Mouse (Mus musculus) lung, embryonic 15.5 days (tissue): ENCODE data around the gene Mxi1. TPM values are rescaled to one million over a fixed set of nuclear protein-coding genes. Genes with fewer than 3 reads are reported as not detected.

ENCODE experiments used
- ATAC-seq: fragments of 200-750 bp; cut with Nextera tagmentation; 2 replicates; pipeline ENCODE4 v1.8.0; 2017; ENCODE audit warnings: moderate number of reproducible peaks, borderline replicate concordance; ENCODE audit not compliant: low FRiP score, low TSS enrichment; ENCODE audit errors: extremely low read depth
- H3K27ac ChIP-seq: fragments of 300-500 bp; sonication (generic); 2 replicates; pipeline ENCODE4 v1.5.1; 2015; ENCODE audit warnings: moderate library complexity, mild to moderate bottlenecking, inconsistent platforms
- H3K27me3 ChIP-seq: fragments of 300-500 bp; sonication (generic); 2 replicates; pipeline ENCODE4 v1.6.1; 2015; ENCODE audit warnings: inconsistent platforms
- H3K36me3 ChIP-seq: fragments of 300-500 bp; sonication (generic); 2 replicates; pipeline ENCODE4 v1.6.1; 2015; ENCODE audit warnings: inconsistent platforms
- H3K4me1 ChIP-seq: fragments of 300-500 bp; sonication (generic); 2 replicates; pipeline ENCODE4 v1.6.1; 2015; ENCODE audit warnings: inconsistent platforms
- H3K4me2 ChIP-seq: fragments of 300-500 bp; sonication (generic); 2 replicates; pipeline ENCODE4 v1.6.1; 2015; ENCODE audit warnings: inconsistent platforms, mild to moderate bottlenecking, moderate library complexity
- H3K4me3 ChIP-seq: fragments of 300-500 bp; sonication (generic); 2 replicates; pipeline ENCODE4 v1.5.1; 2015; ENCODE audit warnings: mild to moderate bottlenecking, inconsistent platforms
- H3K9ac ChIP-seq: fragments of 300-500 bp; sonication (generic); 2 replicates; pipeline ENCODE4 v1.6.1; 2015; ENCODE audit warnings: inconsistent platforms
- H3K9me3 ChIP-seq: fragments of 300-500 bp; sonication (generic); 2 replicates; pipeline ENCODE4 v1.6.1; 2016; ENCODE audit warnings: inconsistent platforms
- WGBS: fragments of 180-500 bp; shearing (Covaris S2); methylation state at CpG from one replicate; pipeline ENCODE4 v1.1.7; 2015; 5-methylcytosine and 5-hydroxymethylcytosine counted together
- polyA plus RNA-seq: library from polyadenylated mRNA; unstranded; fragments of >200 nt; fragmentation: Nextera tagmentation; extraction: Ambion mirVana; gene quantifications from 2 replicates; pipeline ENCODE4 v1.2.1, GENCODE M21; 2015

Gene Mxi1
- polyA plus RNA-seq, 1 experiment from 2014 or later: 38.4 TPM

- ATAC-seq: no peak
- H3K4me1 ChIP-seq: peaks cover 12% of the 10 kb centered on the region
- H3K27me3 ChIP-seq: no peaks in the 10 kb centered on the region
- no peak overlapping the region for H3K9ac ChIP-seq
- no peaks in the 10 kb centered on the region for H3K9me3 ChIP-seq
- no peak overlapping the region for H3K4me2 ChIP-seq
- H3K27ac ChIP-seq: no peak overlapping the region
- no peaks in the 10 kb centered on the region for H3K36me3 ChIP-seq
- H3K4me3 ChIP-seq: no peak overlapping the region
- 65% methylated on average over 19 of the region's 19 CpGs for WGBS
Measured at GRCm38 (mm10) chr19:53278491-53279415, 31.6 kb upstream of the Mxi1 start.

GRCm38 (mm10) chr19:53280254-53280653 is 30.1 kb upstream of the Mxi1 start:
- no peak for ATAC-seq
- H3K36me3 ChIP-seq: no peaks in the 10 kb centered on the region
- H3K27me3 ChIP-seq: no peaks in the 10 kb centered on the region
- no peak overlapping the region for H3K4me2 ChIP-seq
- H3K9ac ChIP-seq: no peak overlapping the region
- H3K9me3 ChIP-seq: no peaks in the 10 kb centered on the region
- peaks cover 21% of the 10 kb centered on the region for H3K4me1 ChIP-seq
- H3K27ac ChIP-seq: no peak overlapping the region
- H3K4me3 ChIP-seq: no peak overlapping the region
- WGBS: 84% methylated on average over 8 of the region's 8 CpGs

GRCm38 (mm10) chr19:53282571-53282970 is 27.7 kb upstream of the Mxi1 start:
- ATAC-seq: no peak
- peaks cover 8% of the 10 kb centered on the region; the same call in 1 of the 2 replicates for H3K4me1 ChIP-seq
- H3K27ac ChIP-seq: no peak overlapping the region
- H3K9ac ChIP-seq: no peak overlapping the region
- WGBS: 65% methylated on average over 10 of the region's 10 CpGs
- H3K4me3 ChIP-seq: no peak overlapping the region
- H3K27me3 ChIP-seq: no peaks in the 10 kb centered on the region
- no peaks in the 10 kb centered on the region for H3K36me3 ChIP-seq
- H3K4me2 ChIP-seq: no peak overlapping the region
- H3K9me3 ChIP-seq: no peaks in the 10 kb centered on the region

GRCm38 (mm10) chr19:53283742-53284141 is 26.6 kb upstream of the Mxi1 start:
- H3K4me1 ChIP-seq: peaks cover 8% of the 10 kb centered on the region; the same call in 1 of the 2 replicates
- ATAC-seq: no peak
- H3K4me3 ChIP-seq: no peak overlapping the region
- no peak overlapping the region for H3K4me2 ChIP-seq
- H3K9me3 ChIP-seq: no peaks in the 10 kb centered on the region
- H3K27ac ChIP-seq: no peak overlapping the region
- WGBS: 78% methylated on average over 7 of the region's 7 CpGs
- no peak overlapping the region for H3K9ac ChIP-seq
- H3K27me3 ChIP-seq: no peaks in the 10 kb centered on the region
- no peaks in the 10 kb centered on the region for H3K36me3 ChIP-seq

DNA sequence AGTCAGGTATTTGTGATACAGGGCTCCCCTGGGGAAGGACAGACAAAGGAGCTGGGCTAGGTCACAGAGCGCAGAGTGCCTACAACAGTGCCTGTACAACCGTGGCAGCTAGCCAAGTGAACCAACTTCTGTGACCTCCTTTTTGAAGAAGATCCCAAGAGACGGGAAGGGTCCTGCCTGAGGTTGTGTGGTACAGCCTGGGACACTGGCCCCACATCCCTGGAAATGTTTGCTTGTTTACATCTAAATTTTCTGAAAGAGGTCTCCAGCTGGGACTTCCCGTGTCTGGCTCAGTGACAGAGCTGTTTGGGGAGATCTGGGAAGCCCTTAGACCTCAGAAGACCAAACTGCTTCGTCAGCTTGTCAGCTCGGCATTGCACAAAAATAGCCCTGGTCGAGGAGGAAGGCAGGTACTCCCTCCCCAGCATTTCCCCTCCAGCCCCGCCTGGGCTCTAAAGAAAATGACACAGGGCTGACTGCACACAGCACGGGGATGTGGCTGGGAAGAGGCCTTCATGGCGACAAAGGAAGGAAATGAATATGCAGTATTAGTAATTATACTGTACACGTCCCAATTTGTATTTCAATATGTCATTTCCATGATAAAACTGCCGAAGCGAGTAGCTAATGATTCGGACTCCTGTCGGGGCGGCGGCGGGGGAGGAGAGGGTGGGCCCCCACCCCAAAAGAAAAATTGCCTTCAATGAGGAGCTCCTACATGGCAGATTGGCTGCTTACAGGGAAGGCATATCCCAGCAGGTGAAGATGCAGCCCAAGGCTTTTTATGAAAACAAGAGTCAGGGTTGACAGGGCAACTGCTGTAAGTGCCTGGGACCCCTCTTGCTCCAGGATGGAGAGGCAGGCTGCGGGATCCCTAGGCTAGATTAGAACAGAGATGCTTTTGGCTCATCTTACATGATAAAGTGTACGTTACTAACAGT is 25.8 kb upstream of the Mxi1 start:
- H3K4me3 ChIP-seq: no peak overlapping the region
- no peaks in the 10 kb centered on the region for H3K27me3 ChIP-seq
- WGBS: 29% methylated on average over 20 of the region's 20 CpGs
- no peak overlapping the region for H3K27ac ChIP-seq
- H3K4me2 ChIP-seq: peak overlapping the region; percentile 21; the same call in 1 of the 2 replicates
- H3K4me1 ChIP-seq: peaks cover 8% of the 10 kb centered on the region; the same call in 1 of the 2 replicates
- H3K9ac ChIP-seq: no peak overlapping the region
- H3K9me3 ChIP-seq: no peaks in the 10 kb centered on the region
- no peak; the same call in 1 of the 2 replicates for ATAC-seq
- H3K36me3 ChIP-seq: no peaks in the 10 kb centered on the region

DNA sequence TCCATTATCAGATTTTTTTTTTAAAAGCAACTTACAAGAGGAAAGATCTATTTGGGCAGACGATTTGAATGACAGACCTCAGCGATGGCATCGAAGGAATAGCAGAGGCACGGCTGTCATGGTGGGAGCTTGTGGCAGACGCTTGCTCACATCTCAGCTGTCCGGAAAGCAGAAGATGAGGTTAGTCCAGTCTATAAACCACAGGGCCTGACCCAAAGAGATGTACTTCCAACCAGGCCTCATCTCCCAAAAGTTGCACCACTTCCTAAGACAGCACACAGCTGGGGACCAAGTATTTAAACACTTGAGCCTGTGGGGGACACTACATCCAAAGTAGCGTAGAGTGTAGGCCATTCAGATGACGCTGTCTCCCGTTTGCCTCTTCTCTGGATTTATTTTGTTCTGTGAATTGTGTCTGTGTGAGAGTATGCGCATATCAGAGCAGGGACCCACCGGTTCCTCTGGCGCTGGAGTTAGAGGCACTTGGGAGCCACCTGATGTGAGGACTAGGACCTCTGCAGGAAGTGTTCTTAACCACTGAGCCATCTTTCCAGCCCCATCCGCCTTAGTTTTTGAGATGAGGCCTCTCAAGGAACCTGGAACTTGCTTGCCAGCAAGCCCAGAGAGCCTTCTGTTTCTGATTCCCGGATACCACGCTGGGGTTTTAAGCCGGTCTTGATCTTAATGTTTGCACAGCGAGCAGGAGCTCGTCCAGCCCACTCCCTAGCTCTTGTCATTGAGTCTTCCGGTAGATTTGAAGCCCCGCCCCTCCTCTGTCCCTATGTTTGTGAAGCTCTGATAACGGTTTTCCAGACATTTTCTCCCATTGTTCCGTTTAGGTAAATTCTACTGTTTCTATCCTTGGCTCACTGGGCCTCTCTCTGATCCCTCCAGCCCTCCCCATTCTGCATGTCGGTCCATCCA is 13.7 kb upstream of the Mxi1 start:
- Histone ChIP-seq H3K4me1 (0 out of 2 replicates have a peak, but pooled peaks cover 5% of the 10 kb centered on the region), H3K9me3 (no peaks in the 10 kb centered on the region), H3K4me3 (no peak overlapping the region), H3K36me3 (no peaks in the 10 kb centered on the region), H3K9ac (no peak overlapping the region), H3K4me2 (peak overlapping the region; percentile 16; the same call in 1 of the 2 replicates), H3K27me3 (no peaks in the 10 kb centered on the region), H3K27ac (no peak overlapping the region)
- WGBS: 57% methylated on average over 23 of the region's 23 CpGs
- no peak for ATAC-seq

DNA sequence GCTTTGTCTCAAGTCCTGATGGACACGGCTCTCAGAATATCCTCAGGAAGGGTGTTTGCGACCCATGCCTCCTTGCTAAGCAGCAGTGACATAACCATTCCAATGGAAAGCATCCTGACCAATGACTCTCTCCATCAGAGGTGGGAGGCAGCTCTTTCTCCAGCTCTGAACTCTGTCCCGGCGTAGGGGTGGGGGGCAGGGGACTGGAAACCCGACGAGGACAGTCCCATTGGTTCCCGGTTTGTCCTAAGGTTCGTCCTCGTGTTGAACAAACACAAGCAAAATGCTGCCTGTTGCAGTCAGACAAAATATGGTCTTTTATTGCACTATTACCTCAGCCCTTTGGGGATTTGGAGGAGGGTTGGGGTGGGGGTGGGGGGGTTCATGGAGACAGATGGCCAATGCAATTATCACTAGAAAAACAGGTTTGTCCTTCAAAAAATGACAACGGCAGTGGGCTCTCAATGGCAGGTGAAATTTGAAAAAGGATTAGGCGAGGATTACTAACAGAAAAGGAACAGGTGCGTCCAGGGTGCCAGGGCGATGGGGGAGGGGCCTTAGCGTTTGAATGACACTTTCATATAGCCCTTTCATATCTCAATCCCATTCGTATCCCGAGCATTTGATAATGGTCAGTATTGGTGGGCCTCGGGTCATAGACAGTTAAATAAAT is 11.0 kb upstream of the Mxi1 start:
- WGBS: 59% methylated on average over 17 of the region's 17 CpGs
- H3K27ac ChIP-seq: no peak overlapping the region
- no peaks in the 10 kb centered on the region for H3K27me3 ChIP-seq

GRCm38 (mm10) chr19:53299829-53300181 is 10.5 kb upstream of the Mxi1 start:
- 0 out of 2 replicates have a peak, but pooled peaks cover 5% of the 10 kb centered on the region for H3K4me1 ChIP-seq
- H3K36me3 ChIP-seq: no peaks in the 10 kb centered on the region
- H3K27me3 ChIP-seq: no peaks in the 10 kb centered on the region
- no peak overlapping the region for H3K4me2 ChIP-seq
- H3K27ac ChIP-seq: no peak overlapping the region
- no peak overlapping the region for H3K4me3 ChIP-seq
- 86% methylated on average over 4 of the region's 4 CpGs for WGBS
- no peaks in the 10 kb centered on the region for H3K9me3 ChIP-seq
- H3K9ac ChIP-seq: no peak overlapping the region
- no peak for ATAC-seq

More for the DNA sequence above, 11.0 kb upstream of the Mxi1 start:
- Histone ChIP-seq H3K9ac (no peak overlapping the region), H3K4me1 (0 out of 2 replicates have a peak, but pooled peaks cover 5% of the 10 kb centered on the region), H3K9me3 (no peaks in the 10 kb centered on the region), H3K36me3 (no peaks in the 10 kb centered on the region), H3K4me2 (no peak overlapping the region), H3K4me3 (no peak overlapping the region)
- no peak for ATAC-seq

DNA sequence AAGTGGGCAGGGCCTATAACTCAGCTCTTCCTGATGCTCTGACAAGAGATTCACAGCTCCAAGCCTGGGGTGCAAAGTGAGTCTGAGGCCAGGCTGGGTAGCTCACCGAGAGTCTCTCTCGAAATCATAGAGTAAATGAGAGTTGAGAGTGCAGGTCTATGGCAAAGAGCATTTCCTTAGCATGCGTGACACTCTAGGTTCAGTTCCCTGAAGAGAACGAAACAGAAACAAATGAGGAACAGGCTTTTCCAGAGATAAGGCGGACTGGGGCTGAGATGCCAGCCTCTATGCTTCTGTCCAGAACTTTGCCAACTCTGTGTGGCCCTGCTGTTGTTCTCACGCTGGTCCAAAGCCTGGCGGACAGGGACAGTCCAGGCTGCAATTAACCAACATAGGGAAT is 6.9 kb upstream of the Mxi1 start:
- no peaks in the 10 kb centered on the region for H3K4me1 ChIP-seq
- H3K27me3 ChIP-seq: no peaks in the 10 kb centered on the region
- no peak overlapping the region for H3K27ac ChIP-seq
- 81% methylated on average over 7 of the region's 7 CpGs for WGBS
- H3K4me2 ChIP-seq: no peak overlapping the region
- no peak overlapping the region for H3K4me3 ChIP-seq
- no peak for ATAC-seq
- no peaks in the 10 kb centered on the region for H3K36me3 ChIP-seq
- H3K9ac ChIP-seq: no peak overlapping the region
- H3K9me3 ChIP-seq: no peaks in the 10 kb centered on the region

- WGBS: 83% methylated on average over 8 of the region's 8 CpGs
- H3K4me1 ChIP-seq: 0 out of 2 replicates have a peak, but pooled peaks cover 7% of the 10 kb centered on the region
- no peak overlapping the region for H3K9ac ChIP-seq
- no peaks in the 10 kb centered on the region for H3K27me3 ChIP-seq
- H3K9me3 ChIP-seq: no peaks in the 10 kb centered on the region
- no peak for ATAC-seq
- H3K4me3 ChIP-seq: no peak overlapping the region
- H3K36me3 ChIP-seq: no peaks in the 10 kb centered on the region
- H3K27ac ChIP-seq: no peak overlapping the region
- no peak overlapping the region for H3K4me2 ChIP-seq
Measured at GRCm38 (mm10) chr19:53305621-53306020, 4.7 kb upstream of the Mxi1 start.
